Mouse (Mus musculus) kidney, postnatal 0 days (tissue): ENCODE data around the gene Ntm. TPM values are rescaled to one million over a fixed set of nuclear protein-coding genes. Genes with fewer than 3 reads are reported as not detected.

Experiments used
- ATAC-seq: fragments of 200-750 bp; cut with Nextera tagmentation; replicated peaks from 2 replicates; pipeline ENCODE4 v1.8.0; 2017; ENCODE audit warnings: low read depth, moderate number of reproducible peaks, moderate TSS enrichment, moderate library complexity; ENCODE audit not compliant: low FRiP score
- DNase-seq: peaks from one replicate; pipeline ENCODE4 v3.0.0-alpha.2; 2016; ENCODE audit warnings: low spot score
- H3K27ac ChIP-seq: fragments of 300-500 bp; sonication (generic); 2 replicates; pipeline ENCODE4 v1.5.1; 2014; ENCODE audit warnings: mild to moderate bottlenecking
- H3K27me3 ChIP-seq: fragments of 300-500 bp; sonication (generic); 2 replicates; pipeline ENCODE4 v1.6.1; 2014; ENCODE audit warnings: low read length, mixed read lengths; ENCODE audit not compliant: insufficient read depth
- H3K36me3 ChIP-seq: fragments of 300-500 bp; sonication (generic); 2 replicates; pipeline ENCODE4 v1.6.1; 2014; ENCODE audit warnings: low read length, mixed read lengths; ENCODE audit not compliant: insufficient read depth
- H3K4me1 ChIP-seq: fragments of 300-500 bp; sonication (generic); replicated peaks from 2 replicates; pipeline ENCODE4 v1.6.1; 2014; ENCODE audit warnings: antibody characterized with exemption, low read length, mixed read lengths; ENCODE audit not compliant: insufficient read depth
- H3K4me2 ChIP-seq: fragments of 300-500 bp; sonication (generic); 2 replicates; pipeline ENCODE4 v1.6.1; 2014; ENCODE audit warnings: mild to moderate bottlenecking, low read length, moderate library complexity, mixed read lengths
- H3K4me3 ChIP-seq: fragments of 300-500 bp; sonication (generic); replicated peaks from 2 replicates; pipeline ENCODE4 v1.5.1; 2014; ENCODE audit warnings: low read depth, low read length
- H3K9ac ChIP-seq: fragments of 300-500 bp; sonication (generic); 2 replicates; pipeline ENCODE4 v1.6.1; 2014; ENCODE audit warnings: low read depth, low read length
- H3K9me3 ChIP-seq: fragments of 300-500 bp; sonication (generic); replicated peaks from 2 replicates; pipeline ENCODE4 v1.6.1; 2016; ENCODE audit warnings: low read length, inconsistent platforms, mixed read lengths
- CTCF ChIP-seq: IDR thresholded peaks from 2 replicates; pipeline ENCODE4 v1.5.1; 2016; ENCODE audit warnings: antibody characterized with exemption, low read depth, mild to moderate bottlenecking, moderate library complexity
- WGBS: fragments of 180-500 bp; shearing (Covaris S2); extraction: QIAGEN DNeasy Blood & Tissue Kit; methylation state at CpG from one replicate; pipeline ENCODE4 v1.1.7; 2014; 5-methylcytosine and 5-hydroxymethylcytosine counted together
- polyA plus RNA-seq: library from polyadenylated mRNA; unstranded; fragments of >200 nt; fragmentation: Nextera tagmentation; extraction: Ambion mirVana; gene quantifications from 2 replicates; pipeline ENCODE4 v1.2.1, GENCODE M21; 2015

Gene Ntm
- polyA plus RNA-seq, 1 experiment from 2014 or later = 20.6 TPM

- DNase-seq (no peak), ATAC-seq (no peak)
- H3K36me3 ChIP-seq = no peaks in the 10 kb centered on the region
- TF ChIP-seq CTCF = no peak
- H3K4me2 ChIP-seq = no peak overlapping the region
- H3K4me3 ChIP-seq = no peak overlapping the region
- H3K27ac ChIP-seq = no peak overlapping the region
- no peaks in the 10 kb centered on the region for H3K27me3 ChIP-seq
- no peaks in the 10 kb centered on the region for H3K9me3 ChIP-seq
- 70% methylated on average over 4 of the region's 4 CpGs for whole genome bisulfite sequencing
- H3K9ac ChIP-seq = no peak overlapping the region
- H3K4me1 ChIP-seq = no peaks in the 10 kb centered on the region
These were observed 166.7 kb downstream of the Ntm start for GRCm38 (mm10) chr9:29796281-29796680.

GRCm38 (mm10) chr9:29791199-29791915 lies 171.6 kb downstream of the Ntm start:
- ATAC-seq (no peak), DNase-seq (no peak)
- Histone ChIP-seq H3K9ac (no peak overlapping the region), H3K4me2 (no peak overlapping the region), H3K36me3 (no peaks in the 10 kb centered on the region), H3K27ac (no peak overlapping the region), H3K27me3 (no peaks in the 10 kb centered on the region), H3K4me3 (no peak overlapping the region), H3K9me3 (no peaks in the 10 kb centered on the region), H3K4me1 (no peaks in the 10 kb centered on the region)
- WGBS = 74% methylated on average over 10 of the region's 10 CpGs
- TF ChIP-seq CTCF = no peak

- DNase-seq (no peak), ATAC-seq (no peak)
- H3K27me3 ChIP-seq = no peaks in the 10 kb centered on the region
- no peak overlapping the region for H3K4me2 ChIP-seq
- H3K27ac ChIP-seq = no peak overlapping the region
- H3K9me3 ChIP-seq = no peaks in the 10 kb centered on the region
- WGBS = 82% methylated on average over 4 of the region's 4 CpGs
- no peak overlapping the region for H3K4me3 ChIP-seq
- no peak for TF ChIP-seq CTCF
- H3K4me1 ChIP-seq = no peaks in the 10 kb centered on the region
- H3K36me3 ChIP-seq = no peaks in the 10 kb centered on the region
- no peak overlapping the region for H3K9ac ChIP-seq
These were observed 172.9 kb downstream of the Ntm start for GRCm38 (mm10) chr9:29790017-29790416.

GRCm38 (mm10) chr9:29788855-29789254 lies 174.1 kb downstream of the Ntm start:
- DNase-seq (no peak), ATAC-seq (no peak)
- H3K27me3 ChIP-seq = no peaks in the 10 kb centered on the region
- H3K36me3 ChIP-seq = no peaks in the 10 kb centered on the region
- 89% methylated on average over 9 of the region's 9 CpGs for WGBS
- no peak for TF ChIP-seq CTCF
- no peak overlapping the region for H3K9ac ChIP-seq
- H3K9me3 ChIP-seq = no peaks in the 10 kb centered on the region
- H3K4me3 ChIP-seq = no peak overlapping the region
- no peaks in the 10 kb centered on the region for H3K4me1 ChIP-seq
- no peak overlapping the region for H3K27ac ChIP-seq
- H3K4me2 ChIP-seq = no peak overlapping the region

GRCm38 (mm10) chr9:29787408-29787807 lies 175.5 kb downstream of the Ntm start:
- DNase-seq = no peak
- 64% methylated on average over 4 of the region's 4 CpGs for WGBS

GRCm38 (mm10) chr9:29782697-29783096 lies 180.2 kb downstream of the Ntm start:
- Histone ChIP-seq H3K9ac (no peak overlapping the region), H3K4me1 (no peaks in the 10 kb centered on the region), H3K4me3 (no peak overlapping the region), H3K4me2 (no peak overlapping the region), H3K9me3 (no peaks in the 10 kb centered on the region), H3K27ac (no peak overlapping the region), H3K36me3 (no peaks in the 10 kb centered on the region), H3K27me3 (no peaks in the 10 kb centered on the region)
- no peak for TF ChIP-seq CTCF
- ATAC-seq = no peak
- DNase-seq = no peak
- WGBS = 79% methylated on average over 4 of the region's 4 CpGs

More at GRCm38 (mm10) chr9:29787408-29787807, 175.5 kb downstream of the Ntm start:
- H3K9ac ChIP-seq = no peak overlapping the region
- no peak for ATAC-seq
- no peak overlapping the region for H3K4me3 ChIP-seq
- H3K4me2 ChIP-seq = no peak overlapping the region
- H3K4me1 ChIP-seq = no peaks in the 10 kb centered on the region
- H3K36me3 ChIP-seq = no peaks in the 10 kb centered on the region
- no peaks in the 10 kb centered on the region for H3K9me3 ChIP-seq
- no peak overlapping the region for H3K27ac ChIP-seq
- no peak for TF ChIP-seq CTCF
- H3K27me3 ChIP-seq = no peaks in the 10 kb centered on the region

- H3K27me3 ChIP-seq = no peaks in the 10 kb centered on the region
- DNase-seq (no peak), ATAC-seq (no peak)
- H3K4me3 ChIP-seq = no peak overlapping the region
- H3K4me2 ChIP-seq = no peak overlapping the region
- H3K27ac ChIP-seq = no peak overlapping the region
- 80% methylated on average over 7 of the region's 7 CpGs for WGBS
- no peaks in the 10 kb centered on the region for H3K9me3 ChIP-seq
- no peak overlapping the region for H3K9ac ChIP-seq
- no peaks in the 10 kb centered on the region for H3K36me3 ChIP-seq
- TF ChIP-seq CTCF = no peak
- H3K4me1 ChIP-seq = no peaks in the 10 kb centered on the region
These were observed 183.2 kb downstream of the Ntm start for GRCm38 (mm10) chr9:29779739-29780138.
